Comparison of ENCODE assay signal across 20 mouse cellular contexts in the genomic region with DNA sequence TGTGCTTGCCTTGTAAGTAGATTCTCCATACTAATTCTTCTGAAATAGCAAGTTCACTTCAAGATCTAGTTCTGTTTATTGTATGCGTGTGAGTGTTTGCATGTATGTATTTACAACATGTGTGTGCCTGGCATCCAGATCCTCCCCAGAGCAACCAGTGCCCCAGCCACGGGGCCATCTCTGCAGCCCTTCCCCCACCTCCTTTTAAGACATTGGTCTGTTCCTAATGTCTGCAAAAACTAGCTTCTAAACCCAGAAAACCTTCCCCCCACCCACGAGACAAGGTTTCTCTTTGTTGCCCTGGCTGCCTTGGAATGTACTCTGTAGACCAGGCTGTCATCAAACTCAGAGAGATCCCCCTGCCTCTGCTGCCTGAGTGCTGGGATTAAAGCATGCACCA. TPM values are rescaled to one million over a fixed set of nuclear protein-coding genes. Genes with fewer than 3 reads are reported as not detected.
DNase-seq lines count a peak whose midpoint lies in the region; ATAC-seq and TF ChIP-seq lines count a peak whose summit lies in the region.
"Had no signal": no experiment of that assay in that cellular context is flagged by ENCODE, and none has a peak within 500 bp of the region (broad histone marks: within the 10 kb centered on the region; RNA-seq: fewer than 3 reads in every experiment).

No protein-coding gene starts in this region.

- no peaks in the 10 kb centered on the region for H3K36me3 ChIP-seq in forebrain, embryonic 11.5 days (ENCODE audit: control insufficient read depth, insufficient read depth, low read length)
- peaks cover 5% of the 10 kb centered on the region; the same call in 1 of the 2 replicates for H3K36me3 ChIP-seq in forebrain, embryonic 12.5 days (replicated peaks)
- peaks cover 7% of the 10 kb centered on the region; the same call in 1 of the 2 replicates for H3K36me3 ChIP-seq in lung, embryonic 15.5 days
- peaks cover 49% of the 10 kb centered on the region for H3K36me3 ChIP-seq in small intestine, adult 2 months (ENCODE audit: control insufficient read depth, insufficient read depth, low read length)

- no peak for TF ChIP-seq POLR2A in small intestine, adult 2 months (IDR thresholded peaks at IDR 0.05; ENCODE audit: low read depth, low read length)

- H3K4me1 ChIP-seq in forebrain, embryonic 11.5 days (replicated peaks; ENCODE audit: control insufficient read depth, insufficient read depth, low read length): no peaks in the 10 kb centered on the region
- H3K4me1 ChIP-seq in forebrain, embryonic 12.5 days: no peaks in the 10 kb centered on the region
- no peaks in the 10 kb centered on the region; the same call in 1 of the 2 replicates for H3K4me1 ChIP-seq in lung, embryonic 15.5 days
- no peaks in the 10 kb centered on the region for H3K4me1 ChIP-seq in small intestine, adult 2 months (ENCODE audit: control insufficient read depth, insufficient read depth, insufficient read length, low read length)
- H3K4me1 ChIP-seq: hindbrain, embryonic 13.5 days had no signal

- H3K9ac ChIP-seq in forebrain, embryonic 11.5 days (ENCODE audit: low read length): no peak overlapping the region
- no peak overlapping the region for H3K9ac ChIP-seq in forebrain, embryonic 12.5 days
- no peak overlapping the region for H3K9ac ChIP-seq in lung, embryonic 15.5 days
- H3K9ac ChIP-seq: embryonic facial prominence, embryonic 13.5 days; heart, embryonic 12.5 days had no signal

- no peak for TF ChIP-seq CTCF in small intestine, adult 2 months (IDR thresholded peaks at IDR 0.05; ENCODE audit: extremely low read depth, insufficient read length, insufficient replicate concordance, low read depth, low read length)
- TF ChIP-seq CTCF in gastrocnemius, adult 2 months (IDR thresholded peaks at IDR 0.05): no peak

- no peaks in the 10 kb centered on the region for H3K9me3 ChIP-seq in forebrain, embryonic 11.5 days (ENCODE audit: control insufficient read depth, low read length)
- H3K9me3 ChIP-seq in forebrain, embryonic 12.5 days: no peaks in the 10 kb centered on the region
- H3K9me3 ChIP-seq in lung, embryonic 15.5 days: no peaks in the 10 kb centered on the region
- H3K9me3 ChIP-seq: embryonic facial prominence, embryonic 13.5 days; heart, embryonic 12.5 days; hindbrain, embryonic 13.5 days had no signal

- no peak overlapping the region for H3K27ac ChIP-seq in forebrain, embryonic 11.5 days (ENCODE audit: low read depth, low read length)
- no peak overlapping the region for H3K27ac ChIP-seq in forebrain, embryonic 12.5 days
- peak overlapping the region; percentile 24; the same call in 1 of the 2 replicates for H3K27ac ChIP-seq in lung, embryonic 15.5 days
- peak overlapping the region; percentile 52 for H3K27ac ChIP-seq in small intestine, adult 2 months (ENCODE audit: insufficient read depth, low read depth, low read length)
- no peak overlapping the region for H3K27ac ChIP-seq in gastrocnemius, adult 2 months
- H3K27ac ChIP-seq: embryonic facial prominence, embryonic 13.5 days; hindbrain, embryonic 13.5 days; hindbrain, postnatal 0 days had no signal

- no peak overlapping the region for H3K4me2 ChIP-seq in forebrain, embryonic 11.5 days (ENCODE audit: low read depth, low read length, severe bottlenecking)
- H3K4me2 ChIP-seq in forebrain, embryonic 12.5 days: no peak overlapping the region
- H3K4me2 ChIP-seq in lung, embryonic 15.5 days: no peak overlapping the region
- H3K4me2 ChIP-seq: embryonic facial prominence, embryonic 13.5 days; heart, embryonic 12.5 days; hindbrain, embryonic 13.5 days had no signal

- peak; percentile 16 for DNase-seq in forebrain, embryonic 11.5 days (ENCODE audit: low spot score)
- DNase-seq in lung, postnatal 25 days (ENCODE audit: low spot score): no peak
- peak; percentile 52 for DNase-seq in CD4-positive, CD25-positive, alpha-beta regulatory T cell, adult 2 months (ENCODE audit: low read depth, low spot score)
- no peak for DNase-seq in urinary bladder, postnatal 4 days (ENCODE audit: low spot score in 2 of 2)
- no peak for DNase-seq in gastrocnemius, adult 2 months
- DNase-seq: cerebellum, adult 18-20 months; cerebellum, adult 9-11 months; cerebellum, postnatal 36 days; gastrocnemius, postnatal 36 days; heart, postnatal 4 days had no signal

- H3K27me3 ChIP-seq in forebrain, embryonic 11.5 days (ENCODE audit: control insufficient read depth, insufficient read depth, low read length): no peaks in the 10 kb centered on the region
- no peaks in the 10 kb centered on the region for H3K27me3 ChIP-seq in forebrain, embryonic 12.5 days
- H3K27me3 ChIP-seq in lung, embryonic 15.5 days: no peaks in the 10 kb centered on the region
- no peaks in the 10 kb centered on the region for H3K27me3 ChIP-seq in small intestine, adult 2 months (ENCODE audit: control insufficient read depth, insufficient read depth, low read length)
- H3K27me3 ChIP-seq: CH12.LX; heart, embryonic 12.5 days; hindbrain, embryonic 13.5 days; Patski had no signal

- intact Hi-C loops in gastrocnemius, adult 2 months (cut with DNase I): no loop called here

- WGBS in forebrain, embryonic 11.5 days: 82% methylated on average over 3 of the region's 3 CpGs
- 76% methylated on average over 3 of the region's 3 CpGs for WGBS in forebrain, embryonic 12.5 days
- 67% methylated on average over 3 of the region's 3 CpGs for WGBS in lung, embryonic 15.5 days
- WGBS in small intestine, adult 2 months: 71% methylated on average over 3 of the region's 3 CpGs

- H3K4me3 ChIP-seq in forebrain, embryonic 11.5 days (ENCODE audit: low read depth, low read length): no peak overlapping the region
- H3K4me3 ChIP-seq in forebrain, embryonic 12.5 days (replicated peaks): no peak overlapping the region
- H3K4me3 ChIP-seq in lung, embryonic 15.5 days: no peak overlapping the region
- no peak overlapping the region for H3K4me3 ChIP-seq in small intestine, adult 2 months (ENCODE audit: low read depth, low read length)
- no peak overlapping the region for H3K4me3 ChIP-seq in gastrocnemius, adult 2 months
- H3K4me3 ChIP-seq: embryonic facial prominence, embryonic 13.5 days; heart, embryonic 12.5 days; hindbrain, embryonic 13.5 days had no signal

- no peak for ATAC-seq in forebrain, embryonic 11.5 days (replicated peaks; ENCODE audit: low FRiP score)
- no peak for ATAC-seq in forebrain, embryonic 12.5 days (ENCODE audit: low FRiP score)
- ATAC-seq in lung, embryonic 15.5 days (ENCODE audit: borderline replicate concordance, extremely low read depth, low FRiP score, low TSS enrichment): no peak
- ATAC-seq: forebrain, embryonic 14.5 days; hindbrain, postnatal 0 days; Patski had no signal

RNA-seq across cellular contexts. Expression of gene Vamp1, which starts 7.2 kb away (rescaled TPM):
- polyA plus RNA-seq in forebrain, embryonic 11.5 days (2014; fragmentation: Nextera tagmentation; extraction: Ambion mirVana): 1.9 and 2.1 TPM in 2 replicates
- 5.5 and 6.0 TPM in 2 replicates for polyA plus RNA-seq in forebrain, embryonic 12.5 days (2016; fragmentation: Nextera tagmentation; extraction: Ambion mirVana)
- 4.2 and 5.4 TPM in 2 replicates for polyA plus RNA-seq in lung, embryonic 15.5 days (2015; fragmentation: Nextera tagmentation; extraction: Ambion mirVana)
- polyA plus RNA-seq in small intestine, adult 2 months (2012; rRNA removed): 5.0 and 7.7 TPM in 2 replicates
- total RNA-seq in gastrocnemius, adult 2 months (2021): 10 to 100 TPM; 14.3 to 16.0 TPM

RNA-seq across cellular contexts. Expression of gene Tapbpl, which starts 9.1 kb away (rescaled TPM):
- polyA plus RNA-seq in forebrain, embryonic 11.5 days (2014; fragmentation: Nextera tagmentation; extraction: Ambion mirVana): 1.1 and 1.8 TPM in 2 replicates
- polyA plus RNA-seq in forebrain, embryonic 12.5 days (2016; fragmentation: Nextera tagmentation; extraction: Ambion mirVana): 1.5 and 2.1 TPM in 2 replicates
- polyA plus RNA-seq in lung, embryonic 15.5 days (2015; fragmentation: Nextera tagmentation; extraction: Ambion mirVana): 7.0 and 10.9 TPM in 2 replicates
- polyA plus RNA-seq in small intestine, adult 2 months (2012; rRNA removed): 25.3 and 45.1 TPM in 2 replicates
- total RNA-seq in gastrocnemius, adult 2 months (2021): 1 to 10 TPM; 2.4 to 2.6 TPM

RNA-seq across cellular contexts. Expression of gene Cd27, which starts 14.2 kb away (rescaled TPM):
- 1.3 and 2.3 TPM in 2 replicates for polyA plus RNA-seq in forebrain, embryonic 11.5 days (2014; fragmentation: Nextera tagmentation; extraction: Ambion mirVana)
- 1.6 and 1.8 TPM in 2 replicates for polyA plus RNA-seq in forebrain, embryonic 12.5 days (2016; fragmentation: Nextera tagmentation; extraction: Ambion mirVana)
- polyA plus RNA-seq in lung, embryonic 15.5 days (2015; fragmentation: Nextera tagmentation; extraction: Ambion mirVana): 2.6 and 4.5 TPM in 2 replicates
- 3.5 and 7.9 TPM in 2 replicates for polyA plus RNA-seq in small intestine, adult 2 months (2012; rRNA removed)
- total RNA-seq in gastrocnemius, adult 2 months (2021): under 1 TPM; 0.31 to 0.64 TPM
- total RNA-seq: CH12.LX; hindbrain, postnatal 0 days had no signal

RNA-seq across cellular contexts. Expression of gene Mrpl51, which starts 31.0 kb away (rescaled TPM):
- 195 and 197 TPM in 2 replicates for polyA plus RNA-seq in forebrain, embryonic 11.5 days (2014; fragmentation: Nextera tagmentation; extraction: Ambion mirVana)
- polyA plus RNA-seq in forebrain, embryonic 12.5 days (2016; fragmentation: Nextera tagmentation; extraction: Ambion mirVana): 192 and 193 TPM in 2 replicates
- polyA plus RNA-seq in lung, embryonic 15.5 days (2015; fragmentation: Nextera tagmentation; extraction: Ambion mirVana): 208 and 224 TPM in 2 replicates
- 41.6 and 62.7 TPM in 2 replicates for polyA plus RNA-seq in small intestine, adult 2 months (2012; rRNA removed)
- total RNA-seq in gastrocnemius, adult 2 months (2021): 100 to 1,000 TPM; 214 to 262 TPM

RNA-seq across cellular contexts. Expression of gene Ncapd2, which starts 31.1 kb away (rescaled TPM):
- polyA plus RNA-seq in forebrain, embryonic 11.5 days (2014; fragmentation: Nextera tagmentation; extraction: Ambion mirVana): 225 and 271 TPM in 2 replicates
- 221 and 246 TPM in 2 replicates for polyA plus RNA-seq in forebrain, embryonic 12.5 days (2016; fragmentation: Nextera tagmentation; extraction: Ambion mirVana)
- polyA plus RNA-seq in lung, embryonic 15.5 days (2015; fragmentation: Nextera tagmentation; extraction: Ambion mirVana): 136 and 139 TPM in 2 replicates
- polyA plus RNA-seq in small intestine, adult 2 months (2012; rRNA removed): 24.3 and 53.4 TPM in 2 replicates
- total RNA-seq in gastrocnemius, adult 2 months (2021): 1 to 10 TPM; 6.5 to 9.8 TPM

Comparison
In these comparisons a context has a peak if more than half of its experiments do, and no peak if none do; other contexts are left out.
1. DNase-seq: peak in forebrain, embryonic 11.5 days (single experiment) and CD4-positive, CD25-positive, alpha-beta regulatory T cell, adult 2 months (single experiment); none in lung, postnatal 25 days (single experiment), urinary bladder, postnatal 4 days (0 of 2) and gastrocnemius, adult 2 months (single experiment).
2. H3K27ac ChIP-seq: peak in lung, embryonic 15.5 days (single experiment) and small intestine, adult 2 months (single experiment); none in forebrain, embryonic 11.5 days (single experiment), forebrain, embryonic 12.5 days (single experiment) and gastrocnemius, adult 2 months (single experiment).